Mouse (Mus musculus) mouse trophoblast stem cell (cell line): Measurements from ENCODE around the gene Gm21820.
"Not testable (repeated sequence)": the region's sequence is repeated elsewhere in the genome, so short reads cannot be mapped to it uniquely, and the experiment has no call there.

Experiments used
- in situ Hi-C, 2 experiments: fragments of 300-500 bp; cut with MseI, MboI; formaldehyde crosslinking; loops; 2 replicates in 1 of 2; 3 replicates in 1 of 2; pipeline ENCODE4 v1.15.1; 2025

Gene Gm21820

GRCm38 (mm10) chrY:5249341-5249740 is at the start of gene Gm21820:
Gene Gm21820 (minus strand): TSS chrY:5249441.
- in situ Hi-C loops: not testable (repeated sequence)
